Mouse (Mus musculus): ENCODE results near the gene Rcl1.

Gene Rcl1

DNA sequence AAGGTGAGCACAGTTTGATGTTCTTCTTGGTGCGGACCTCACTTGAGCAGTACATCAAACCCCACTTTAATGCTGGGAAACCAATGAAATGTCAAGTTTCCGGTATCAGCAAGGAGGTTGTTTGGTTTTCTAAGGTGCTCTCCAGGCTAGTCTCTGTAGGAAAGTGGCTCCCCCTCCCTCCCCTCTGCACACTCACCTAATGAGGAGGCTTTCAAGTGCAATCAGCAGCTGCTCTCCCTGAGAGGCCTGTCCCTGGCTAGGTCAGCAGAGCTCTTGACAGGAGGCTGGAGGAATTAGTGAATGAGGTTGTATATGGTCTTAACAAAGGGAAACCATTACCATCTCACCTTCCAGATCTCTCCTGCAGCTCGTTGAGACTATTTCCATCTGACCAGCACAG is 54.4 kb downstream of the Rcl1 start:
- DNase-seq: peak in 1 of 2 experiments; percentile 37

DNA sequence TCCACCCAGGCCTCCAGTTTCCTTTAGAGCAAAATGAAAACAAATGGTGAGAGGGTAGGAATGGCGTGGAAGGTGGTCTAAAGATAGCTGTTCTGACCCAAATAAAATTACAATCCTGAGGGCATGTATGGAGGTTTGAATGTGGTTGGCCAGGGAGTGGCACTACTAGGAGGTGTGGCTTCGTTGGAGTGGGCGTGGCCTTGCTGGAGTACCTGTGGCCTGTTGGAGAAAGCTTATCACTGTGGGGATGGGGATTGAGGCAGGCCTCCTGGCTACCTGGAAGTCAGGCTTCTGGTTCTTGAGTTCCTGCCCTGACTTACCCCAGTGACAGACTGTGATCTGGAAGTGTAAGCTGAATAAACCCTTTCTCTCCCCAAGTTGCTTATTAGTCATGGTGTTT is 55.2 kb downstream of the Rcl1 start:
- no peak for DNase-seq

DNA sequence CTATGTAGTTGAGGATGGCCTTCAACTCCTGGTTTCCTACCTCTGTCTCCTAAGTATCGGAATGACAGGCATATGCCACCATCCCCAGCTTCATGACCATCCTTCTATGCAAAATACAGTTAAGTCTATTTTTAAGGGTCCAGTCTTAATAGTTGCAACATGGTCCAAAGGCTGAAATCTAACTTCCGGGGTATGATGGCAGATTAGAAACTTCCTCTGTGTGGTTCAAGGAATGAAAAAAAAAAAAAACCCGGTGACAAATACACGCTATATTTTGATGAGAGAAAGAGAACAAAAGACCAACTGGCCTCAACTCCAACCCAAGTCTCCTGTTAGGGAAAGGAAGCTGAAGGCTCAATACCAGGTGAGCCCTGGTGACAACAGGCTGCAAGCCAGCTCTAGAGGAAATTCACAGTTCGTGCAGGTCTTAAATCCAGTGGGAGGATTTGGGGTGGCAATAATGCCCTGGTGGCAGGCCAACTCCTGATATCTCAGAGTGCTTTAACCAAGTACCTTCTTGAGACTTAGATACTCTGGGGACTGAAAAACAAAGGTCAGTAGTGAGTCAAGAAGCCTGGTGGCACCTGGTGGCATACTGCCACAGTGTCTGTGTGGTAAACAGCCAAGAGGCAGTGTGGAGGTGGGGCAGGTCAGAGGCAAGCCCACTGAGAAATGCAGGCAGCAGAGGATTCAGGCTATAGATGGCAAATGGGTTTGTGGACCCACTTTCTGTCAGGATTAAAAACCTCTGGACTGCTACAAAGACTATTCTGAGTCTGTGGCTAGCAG is 56.7 kb downstream of the Rcl1 start:
- peak in 1 of 2 experiments; percentile 55 for DNase-seq

DNA sequence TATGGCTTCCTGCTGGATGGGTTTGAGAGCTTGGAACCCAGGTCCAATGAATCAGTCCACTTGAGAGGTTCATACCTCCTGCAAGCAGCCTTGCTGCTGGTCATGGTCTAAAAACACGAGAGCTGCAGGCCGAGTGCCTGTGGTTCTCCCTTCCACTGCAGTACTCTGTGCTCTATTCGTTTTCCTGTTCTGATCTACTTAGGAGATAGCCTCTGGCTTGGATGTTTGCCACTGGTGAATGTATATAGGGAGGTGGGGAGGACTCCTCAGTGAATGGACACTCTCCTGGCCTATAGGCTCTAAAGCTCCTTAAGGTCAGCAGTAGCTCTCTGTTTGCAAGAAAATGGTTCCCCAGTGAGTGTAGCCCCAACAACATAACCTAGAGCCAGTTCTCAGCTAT is 57.3 kb downstream of the Rcl1 start:
- DNase-seq: no peak

DNA sequence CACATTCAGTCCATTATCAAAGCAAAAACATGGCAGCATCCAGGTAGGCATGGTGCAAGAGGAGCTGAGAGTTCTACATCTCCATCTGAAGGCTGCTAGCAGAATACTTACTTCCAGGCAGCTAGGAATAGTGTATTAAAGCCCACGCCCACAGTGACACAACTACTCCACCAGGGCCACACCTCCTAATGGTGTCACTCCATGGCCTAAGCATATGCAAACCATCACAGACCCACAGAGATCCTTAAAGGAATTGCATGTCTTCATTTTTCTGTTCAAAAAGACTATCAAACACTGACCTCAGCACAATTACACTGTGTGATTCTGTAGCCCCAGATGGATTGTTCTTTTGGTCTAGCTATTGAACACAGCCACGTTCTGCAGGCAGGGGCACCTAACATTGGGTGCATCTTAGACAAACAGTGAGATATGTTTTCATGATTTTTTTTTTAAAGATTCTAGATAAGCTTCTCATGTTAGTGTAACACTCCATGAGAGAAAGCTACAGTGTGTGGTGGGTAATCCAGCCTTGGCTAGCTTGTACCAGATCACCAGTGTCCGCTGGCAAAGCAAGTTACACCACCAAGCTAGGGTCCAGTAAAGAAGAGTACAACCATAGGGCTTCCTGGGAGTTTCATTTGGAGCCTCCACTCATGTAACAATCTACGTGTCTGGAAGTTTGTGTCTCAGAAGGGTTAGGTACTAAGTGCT is 62.8 kb downstream of the Rcl1 start:
- no peak for DNase-seq

DNA sequence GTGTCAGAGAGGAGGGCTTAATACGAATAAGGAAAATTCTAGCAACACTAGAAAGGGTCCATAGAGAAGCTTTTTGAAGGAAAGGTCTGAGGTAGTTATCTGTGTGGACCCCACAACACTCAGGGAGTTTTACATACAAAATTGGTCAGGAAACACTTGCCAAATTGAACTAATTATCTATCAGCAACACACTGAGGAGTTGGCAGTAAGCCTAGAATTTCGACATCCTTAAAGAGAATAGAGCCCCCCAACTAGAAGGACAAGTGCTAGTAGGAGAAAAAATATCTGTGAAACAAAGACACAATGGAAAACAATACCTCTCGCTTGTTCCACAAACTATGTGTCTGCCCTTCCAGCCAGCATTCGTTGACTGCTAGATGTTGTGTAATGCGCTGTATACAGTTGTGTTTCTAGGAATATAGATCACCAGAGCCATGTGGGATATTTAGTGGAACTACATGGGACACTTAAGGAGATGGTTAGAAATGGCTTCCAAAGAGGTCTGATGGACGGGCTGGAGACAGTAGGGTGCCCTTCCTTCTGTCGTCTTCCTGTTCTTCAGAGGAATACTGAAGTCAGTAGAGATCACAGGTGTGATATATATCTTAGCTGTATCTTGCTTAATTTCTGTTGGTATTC is 63.5 kb downstream of the Rcl1 start:
- DNase-seq: no peak

DNA sequence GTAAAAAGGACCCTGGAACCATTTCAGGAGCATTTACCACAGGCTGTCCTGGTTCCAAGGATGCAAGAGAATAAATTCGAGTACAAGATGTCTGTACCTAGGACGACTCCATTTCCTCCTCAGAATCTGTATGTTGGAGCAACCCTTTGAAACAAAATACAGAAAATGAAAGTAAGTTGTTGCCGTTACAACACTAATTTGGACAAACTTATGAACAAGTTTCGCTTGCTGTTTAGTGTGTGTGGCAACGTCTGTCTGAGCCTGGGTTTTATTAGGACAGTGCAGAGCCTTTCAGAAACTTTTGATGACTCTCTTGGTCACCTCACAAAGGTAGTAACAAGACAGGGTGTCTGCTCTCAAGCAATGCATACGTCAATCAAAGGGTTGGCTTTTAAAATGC is 66.8 kb downstream of the Rcl1 start:
- DNase-seq: no peak

DNA sequence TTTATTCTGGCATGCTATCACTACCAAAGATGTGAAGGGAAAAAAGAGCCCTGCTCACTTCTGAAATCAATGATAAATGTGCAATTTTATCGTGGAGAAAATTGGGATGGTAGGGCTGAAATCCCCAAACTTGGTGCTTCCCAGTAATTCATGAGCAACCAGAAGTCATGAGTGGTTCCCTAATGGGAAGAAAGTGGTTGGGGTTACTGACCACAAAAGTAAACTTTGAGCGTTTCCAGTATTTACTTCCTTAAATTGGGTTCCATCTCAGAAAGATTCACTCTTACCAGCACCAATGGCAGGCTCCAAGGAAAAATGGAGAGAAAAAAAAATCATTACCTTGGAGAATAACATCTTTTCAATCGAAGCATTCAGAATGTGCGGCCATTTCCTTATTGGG is 79.2 kb downstream of the Rcl1 start:
- DNase-seq: no peak

DNA sequence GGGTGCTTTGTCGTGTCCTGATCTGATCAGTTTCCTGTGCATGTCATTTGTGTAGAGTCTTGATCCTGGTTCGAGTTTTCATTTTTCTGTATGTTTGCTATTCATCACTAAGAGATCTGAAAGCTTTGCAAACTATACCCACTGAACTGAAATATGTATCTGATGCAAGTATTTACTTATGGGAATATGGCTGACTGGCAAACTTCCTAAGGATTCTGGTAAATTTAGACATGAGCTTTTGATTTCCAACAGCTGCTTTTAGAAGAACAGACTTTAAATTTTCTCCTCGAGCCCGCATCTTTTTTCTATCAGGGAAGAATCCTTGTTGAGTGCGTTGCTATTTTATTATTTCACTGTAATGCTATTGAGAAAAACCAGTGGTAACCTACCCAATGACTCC is 81.0 kb downstream of the Rcl1 start:
- no peak for DNase-seq

DNA sequence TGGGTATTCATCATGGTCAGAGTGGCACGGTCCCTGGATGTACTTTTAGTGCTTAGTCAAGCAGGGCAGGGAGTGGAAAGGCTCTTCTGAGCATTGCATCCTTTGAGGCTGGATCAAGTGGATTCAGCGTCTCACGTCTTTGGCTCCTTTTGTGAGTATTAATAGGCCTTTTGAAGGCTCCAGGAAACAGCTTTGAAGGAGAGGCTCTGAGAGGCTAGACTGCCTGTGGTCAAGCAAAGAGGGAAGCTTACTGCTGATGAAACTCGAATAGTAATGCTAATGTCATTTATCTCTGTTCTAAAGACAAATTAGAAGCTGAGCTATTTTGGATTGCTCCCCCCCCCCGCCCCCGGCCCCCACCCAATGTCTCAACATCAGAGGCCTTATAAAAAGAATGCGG is 83.9 kb downstream of the Rcl1 start:
- DNase-seq: no peak

DNA sequence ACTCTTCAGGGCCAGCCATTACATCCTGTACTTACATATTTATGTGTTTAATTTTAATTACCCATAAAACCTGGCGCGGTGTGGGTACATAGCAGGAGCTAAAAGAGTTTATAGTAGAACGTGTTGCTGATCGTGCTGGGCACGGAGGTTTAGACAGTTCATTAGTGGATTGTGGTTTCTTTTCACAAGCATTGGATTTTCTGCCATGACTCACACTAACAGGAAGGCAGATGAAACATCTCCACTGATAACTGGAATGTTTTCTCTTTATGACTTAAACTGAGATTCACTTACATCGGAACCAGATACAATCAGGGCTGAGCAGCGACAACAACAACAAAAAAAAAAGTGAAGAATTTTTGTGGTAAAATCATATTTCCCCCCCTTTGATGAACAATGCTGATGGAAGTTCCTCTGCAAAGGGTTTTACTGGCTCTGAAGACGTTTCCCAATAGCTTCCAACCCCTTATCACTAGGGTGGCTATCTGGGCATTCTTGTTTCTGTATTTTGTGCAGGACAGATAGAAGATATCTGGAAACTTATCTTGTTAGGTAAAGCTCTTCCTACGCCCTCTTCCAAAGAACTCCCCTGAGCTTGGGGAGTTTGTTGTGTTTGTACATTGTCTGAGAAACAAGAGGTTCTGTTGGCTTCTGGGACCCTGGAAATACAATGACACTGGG is 84.5 kb downstream of the Rcl1 start:
- DNase-seq: peak; percentile 26 to 37

DNA sequence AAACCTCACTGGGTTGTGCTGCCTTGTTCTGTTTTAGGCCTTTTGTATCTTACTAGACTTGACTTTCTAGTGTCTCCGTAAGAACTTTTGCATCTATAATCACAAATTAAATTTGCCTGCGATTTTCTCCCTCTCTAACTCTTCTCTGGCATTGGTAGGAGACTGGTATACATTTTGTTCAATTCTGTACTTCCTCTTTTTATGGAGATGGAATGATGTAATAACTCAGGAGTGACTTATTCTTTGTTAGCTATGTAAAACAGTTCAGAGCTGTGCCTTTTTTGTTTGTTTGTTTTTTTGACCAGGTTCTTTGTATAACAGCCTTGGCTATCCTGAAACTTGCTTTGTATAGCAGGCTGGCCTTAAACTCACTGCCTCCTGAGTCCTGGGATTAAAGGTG is 87.7 kb downstream of the Rcl1 start:
- DNase-seq: no peak

Measured in lung, postnatal 4 days (tissue).